Mouse (Mus musculus) large intestine, adult 2 months (tissue): Measurements from ENCODE around the gene Vmn1r45. TPM values are rescaled to one million over a fixed set of nuclear protein-coding genes. Genes with fewer than 3 reads are reported as not detected.
"Not testable (repeated sequence)": the region's sequence is repeated elsewhere in the genome, so short reads cannot be mapped to it uniquely, and the experiment has no call there.

Experiments
- DNase-seq: peaks from one replicate; pipeline ENCODE4 v3.0.0-alpha.2; 2012; ENCODE audit warnings: low read depth, low spot score
- WGBS: fragments of 180-500 bp; shearing (Covaris S2); methylation state at CpG from one replicate; pipeline ENCODE4 v1.1.7; 2018; 5-methylcytosine and 5-hydroxymethylcytosine counted together
- polyA plus RNA-seq: library from polyadenylated mRNA; depleted of rRNA; stranded (reverse); fragments of >200 nt; gene quantifications from 2 replicates; pipeline ENCODE4 v1.2.3, GENCODE M21; 2012; rRNA removed

The Vmn1r45 gene
- polyA plus RNA-seq = not detected in 2 replicates

GRCm38 (mm10) chr6:89940498-89940897, at the start of gene Vmn1r45:
Gene Vmn1r45, minus strand, starts transcription at chr6:89940598.
- WGBS = 92% methylated on average over 2 of the region's 2 CpGs
- DNase-seq = not testable (repeated sequence)

DNA sequence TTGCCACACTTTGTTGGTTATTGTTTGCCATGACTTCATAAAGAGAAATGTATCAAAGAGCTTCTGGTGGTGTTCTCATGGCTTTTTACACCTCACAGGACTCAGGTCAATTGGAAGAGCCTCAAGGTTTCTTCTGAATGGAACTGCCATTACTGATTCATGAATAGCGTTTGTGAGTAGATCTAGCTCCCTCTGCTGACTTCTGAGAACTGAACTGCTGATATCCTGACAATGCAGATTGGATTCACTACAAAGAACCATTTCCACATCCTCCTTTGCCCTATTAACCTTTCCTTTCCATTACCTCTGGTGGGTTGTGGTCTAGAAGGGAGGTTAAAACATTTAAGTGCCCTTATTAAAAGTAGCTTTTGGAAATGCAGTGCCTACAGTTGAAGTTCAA, 45.6 kb upstream of the Vmn1r45 start:
- WGBS = 22% methylated on average over 1 of the region's 1 CpGs
- no peak for DNase-seq

- 40% methylated on average over 2 of the region's 2 CpGs for WGBS
- no peak for DNase-seq
Observed at GRCm38 (mm10) chr6:89969013-89969412, 28.6 kb upstream of the Vmn1r45 start, which contains the start of gene Vmn1r46. Gene Vmn1r46, plus strand, starts transcription at chr6:89969313.

DNA sequence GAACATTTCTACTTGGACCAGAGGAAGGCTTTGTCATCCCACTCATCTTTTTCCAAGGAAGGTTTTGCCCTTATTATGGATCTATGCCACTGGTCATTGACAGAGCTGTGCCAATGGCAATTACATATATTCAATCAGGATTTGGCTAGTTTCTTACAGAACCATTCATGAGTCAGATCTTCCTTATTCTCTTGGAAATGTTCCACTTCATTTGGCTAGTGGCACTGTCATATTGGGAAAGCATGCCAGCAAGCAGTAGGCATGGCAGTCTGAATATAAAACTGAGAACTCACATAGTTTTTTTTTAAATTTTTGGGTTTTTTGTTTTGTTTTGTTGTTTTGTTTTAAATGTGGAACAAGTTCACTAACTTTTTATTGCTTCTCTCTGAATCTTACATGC, 25.9 kb upstream of the Vmn1r45 start:
- no peak for DNase-seq

- 43% methylated on average over 2 of the region's 2 CpGs for WGBS
- no peak for DNase-seq
Observed at GRCm38 (mm10) chr6:89953556-89953955, 13.2 kb upstream of the Vmn1r45 start.

DNA sequence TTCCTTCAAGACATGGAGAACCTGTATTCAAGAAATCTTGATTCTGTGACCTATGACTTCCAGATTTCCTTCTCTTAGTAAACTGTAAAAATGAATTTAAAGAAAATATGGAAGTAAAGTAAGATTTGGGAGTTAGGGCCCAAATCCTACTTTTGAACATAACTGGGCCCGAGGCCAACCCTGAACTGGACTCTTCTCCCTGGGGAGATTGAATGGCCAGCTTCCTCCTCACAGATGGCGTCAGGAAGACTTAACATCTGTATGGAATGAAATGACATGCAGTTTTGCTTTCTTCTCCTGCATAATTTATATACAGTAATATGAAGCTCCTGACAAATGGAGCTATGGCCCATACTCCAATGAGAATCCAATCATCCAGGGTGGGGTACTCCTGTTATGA, 528 bp upstream of the Vmn1r45 start:
- 75% methylated on average over 2 of the region's 2 CpGs for WGBS

DNA sequence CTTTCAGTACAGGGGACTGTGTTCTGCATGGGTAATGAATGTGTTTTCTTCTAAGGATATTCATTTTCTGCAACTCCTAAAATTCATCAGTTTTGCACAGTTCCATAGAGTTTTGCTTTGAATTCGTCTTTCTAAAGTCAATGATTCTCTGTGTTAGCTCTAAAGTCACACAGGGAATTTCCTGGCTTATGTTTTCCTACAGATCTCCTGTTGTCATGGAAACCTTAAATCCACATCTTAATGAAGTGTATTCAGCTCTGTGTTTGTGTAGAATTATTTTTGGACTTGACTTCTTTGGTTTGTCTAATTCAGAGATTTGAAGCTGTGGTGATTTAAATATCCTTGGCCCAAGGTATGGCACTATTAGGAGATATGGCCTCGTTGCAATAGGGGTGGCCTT, 56.6 kb downstream of the Vmn1r45 start:
- WGBS = 44% methylated on average over 2 of the region's 2 CpGs
- DNase-seq = no peak

More for the DNA sequence above, 528 bp upstream of the Vmn1r45 start:
- no peak for DNase-seq

DNA sequence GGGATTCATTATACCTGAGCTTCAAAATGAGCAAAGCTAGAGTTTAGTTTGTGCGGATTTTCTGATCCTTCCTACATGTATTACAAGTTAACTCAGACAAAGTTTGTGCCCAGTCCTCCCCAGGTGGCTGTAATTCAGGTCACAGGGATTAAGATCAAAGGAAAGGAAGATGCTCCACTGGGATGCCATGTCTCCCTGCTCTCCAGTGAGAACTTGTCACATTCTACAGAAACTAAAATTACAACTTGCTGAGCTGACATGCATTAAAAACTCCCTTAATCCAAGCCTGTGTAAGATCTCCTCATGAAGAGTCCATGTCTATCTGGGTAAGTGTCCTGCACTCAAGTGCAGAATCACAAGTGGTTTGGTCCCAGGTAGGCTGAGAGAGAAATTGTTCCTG, 57.0 kb downstream of the Vmn1r45 start, which contains the start of gene Vmn1r44:
TSS of gene Vmn1r44 (plus strand) at position 301 of the 400 bp plus-strand sequence.
- WGBS = 91% methylated on average over 1 of the region's 1 CpGs
- DNase-seq = no peak

Other genes starting within 250 kb of the Vmn1r45 start
- gene Vmn1r40, start 233.1 kb downstream of the Vmn1r45 start, polyA plus RNA-seq = not detected in 2 replicates
- not detected in 2 replicates for gene Vmn1r41, start 199.8 kb downstream of the Vmn1r45 start, polyA plus RNA-seq
- gene Vmn1r42, start 64.2 kb downstream of the Vmn1r45 start, polyA plus RNA-seq = not detected in 2 replicates
- gene Vmn1r43, start 64.2 kb downstream of the Vmn1r45 start, polyA plus RNA-seq = 0.01 TPM in 1 of 2 replicates, not detected in the other
- gene Vmn1r44, start 56.9 kb downstream of the Vmn1r45 start, polyA plus RNA-seq = not detected in 2 replicates
- not detected in 2 replicates for gene Vmn1r46, start 28.7 kb upstream of the Vmn1r45 start, polyA plus RNA-seq
- not detected in 2 replicates for gene Vmn1r47, start 75.5 kb upstream of the Vmn1r45 start, polyA plus RNA-seq
- gene Vmn1r48, start 96.2 kb upstream of the Vmn1r45 start, polyA plus RNA-seq = not detected in 2 replicates
- gene Vmn1r49, start 137.9 kb upstream of the Vmn1r45 start, polyA plus RNA-seq = not detected in 2 replicates
- not detected in 2 replicates for gene Vmn1r50, start 160.8 kb upstream of the Vmn1r45 start, polyA plus RNA-seq
- gene Vmn1r51, start 182.0 kb upstream of the Vmn1r45 start, polyA plus RNA-seq = not detected in 2 replicates
- not detected in 2 replicates for gene Vmn1r52, start 234.2 kb upstream of the Vmn1r45 start, polyA plus RNA-seq